Mouse (Mus musculus): ENCODE data around the gene Tmc5. TPM values are rescaled to one million over a fixed set of nuclear protein-coding genes. Genes with fewer than 3 reads are reported as not detected.

Tmc5 gene
- polyA plus RNA-seq, 1 experiment from 2014 or later, result 2.4 TPM

Other genes with a start within 250 kb of the Tmc5 start
- gene Syt17, start 149.1 kb upstream of the Tmc5 start, polyA plus RNA-seq (2015; fragmentation: Nextera tagmentation; extraction: Ambion mirVana), result 5.3 and 6.0 TPM in 2 replicates
- 5.0 and 5.4 TPM in 2 replicates for gene Itpripl2, start 105.3 kb upstream of the Tmc5 start, polyA plus RNA-seq (2015; fragmentation: Nextera tagmentation; extraction: Ambion mirVana)
- gene Coq7, start 63.9 kb upstream of the Tmc5 start, polyA plus RNA-seq (2015; fragmentation: Nextera tagmentation; extraction: Ambion mirVana), result 88.7 and 90.9 TPM in 2 replicates
- 13.1 and 14.8 TPM in 2 replicates for gene Tmc7, start 12.6 kb upstream of the Tmc5 start, polyA plus RNA-seq (2015; fragmentation: Nextera tagmentation; extraction: Ambion mirVana)
- gene Gde1, start 108.5 kb downstream of the Tmc5 start, polyA plus RNA-seq (2015; fragmentation: Nextera tagmentation; extraction: Ambion mirVana), result 110 and 116 TPM in 2 replicates
- 14.5 and 16.7 TPM in 2 replicates for gene Ccp110, start 115.3 kb downstream of the Tmc5 start, polyA plus RNA-seq (2015; fragmentation: Nextera tagmentation; extraction: Ambion mirVana)
- 57.2 and 60.7 TPM in 2 replicates for gene Vps35l, start 142.9 kb downstream of the Tmc5 start, polyA plus RNA-seq (2015; fragmentation: Nextera tagmentation; extraction: Ambion mirVana)

Measured in stomach, embryonic 16.5 days (tissue).